Mouse (Mus musculus) myocyte (in vitro differentiated cells): ENCODE measurements at regions not wholly inside any gene's neighbourhood (a gene's known extent, or its start where the extent isn't known, plus 50 kb on each side); places are given as distances from the start of the nearest gene placed in this dataset.

Experiments
- H3K27me3 ChIP-seq: one replicate; pipeline ENCODE4 v1.6.1; 2011; ENCODE audit not compliant: control insufficient read depth, insufficient read depth, insufficient read length
- H3K36me3 ChIP-seq: one replicate; pipeline ENCODE4 v1.6.1; 2011; ENCODE audit not compliant: control insufficient read depth, insufficient read depth
- H3K4me2 ChIP-seq: one replicate; pipeline ENCODE4 v1.6.1; 2011; ENCODE audit warnings: low read depth, control low read depth
- H3K4me3 ChIP-seq: one replicate; pipeline ENCODE4 v1.5.1; 2011; ENCODE audit warnings: mild to moderate bottlenecking, control low read depth, moderate library complexity
- H3K79me2 ChIP-seq: one replicate; pipeline ENCODE4 v1.6.1; 2011; ENCODE audit not compliant: control insufficient read depth, insufficient read depth
- H3ac ChIP-seq: one replicate; pipeline ENCODE4 v1.6.1; 2011; ENCODE audit not compliant: control insufficient read depth, insufficient read length
- CEBPB ChIP-seq: IDR thresholded peaks from 2 replicates; pipeline ENCODE4 v1.6.1; 2011; ENCODE audit warnings: mild to moderate bottlenecking, moderate library complexity; ENCODE audit not compliant: poor library complexity, insufficient read depth, severe bottlenecking
- E2F4 ChIP-seq: IDR thresholded peaks from one replicate; pipeline ENCODE4 v1.6.1; 2011; ENCODE audit warnings: mild to moderate bottlenecking, control low read depth, moderate library complexity; ENCODE audit not compliant: insufficient read depth
- MAX ChIP-seq: IDR thresholded peaks from one replicate; pipeline ENCODE4 v1.6.1; 2011; ENCODE audit warnings: low read depth, mild to moderate bottlenecking, control low read depth
- MYOD1 ChIP-seq, 3 experiments: IDR thresholded peaks; one replicate each; pipeline ENCODE4 v1.6.1; 2011; ENCODE audit warnings: control low read depth in 2 of 3, low read depth in 2 of 3, mild to moderate bottlenecking in 2 of 3, moderate library complexity in 1 of 3; ENCODE audit not compliant: insufficient read length in 2 of 3, control insufficient read depth in 1 of 3
- MYOG ChIP-seq, 3 experiments: IDR thresholded peaks; one replicate each; pipeline ENCODE4 v1.6.1; 2011; ENCODE audit warnings: control low read depth in 2 of 3, low read depth in 2 of 3, mild to moderate bottlenecking in 2 of 3; ENCODE audit not compliant: insufficient read length in 2 of 3, control insufficient read depth in 1 of 3, insufficient read depth in 1 of 3
- POLR2A ChIP-seq: IDR thresholded peaks from one replicate; pipeline ENCODE4 v1.6.1; 2011; ENCODE audit warnings: low read depth, mild to moderate bottlenecking, control low read depth, moderate library complexity; ENCODE audit not compliant: insufficient read length
- POLR2AphosphoS2 ChIP-seq: IDR thresholded peaks from one replicate; pipeline ENCODE4 v1.6.1; 2011; ENCODE audit warnings: low read depth, control low read depth; ENCODE audit not compliant: insufficient read length
- REST ChIP-seq: IDR thresholded peaks from one replicate; pipeline ENCODE4 v1.6.1; 2011; ENCODE audit warnings: mild to moderate bottlenecking, control low read depth, moderate library complexity; ENCODE audit not compliant: insufficient read depth, insufficient read length
- SRF ChIP-seq: IDR thresholded peaks from one replicate; pipeline ENCODE4 v1.6.1; 2011; ENCODE audit warnings: low read depth; ENCODE audit not compliant: control insufficient read depth, insufficient read length
- TCF12 ChIP-seq: IDR thresholded peaks from one replicate; pipeline ENCODE4 v1.6.1; 2011; ENCODE audit warnings: mild to moderate bottlenecking, control low read depth; ENCODE audit not compliant: poor library complexity, insufficient read depth, severe bottlenecking
- TCF3 ChIP-seq: IDR thresholded peaks from one replicate; pipeline ENCODE4 v1.6.1; 2011; ENCODE audit warnings: low read depth, control low read depth; ENCODE audit not compliant: insufficient read length
- USF1 ChIP-seq: IDR thresholded peaks from one replicate; pipeline ENCODE4 v1.6.1; 2011; ENCODE audit warnings: low read depth, mild to moderate bottlenecking, control low read depth, moderate library complexity

GRCm38 (mm10) chr13:59972093-59972427 lies 149.1 kb upstream of the Tut7 start:
- H3K4me3 ChIP-seq = no peak overlapping the region
- H3K36me3 ChIP-seq = no peaks in the 10 kb centered on the region
- TF ChIP-seq USF1 (no peak), MYOD1 (IDR thresholded peaks at IDR 0.05; ENCODE audit: control insufficient read depth in 1 of 3, insufficient read length in 2 of 3, low read depth in 2 of 3) (no peak), SRF (no peak), TCF3 (no peak), POLR2A (no peak), TCF12 (no peak), REST (no peak), E2F4 (no peak), POLR2AphosphoS2 (no peak), MYOG (IDR thresholded peaks at IDR 0.05; ENCODE audit: control insufficient read depth in 1 of 3, insufficient read depth in 1 of 3, insufficient read length in 2 of 3, low read depth in 2 of 3) (no peak)
- H3K4me2 ChIP-seq = no peak overlapping the region
- H3ac ChIP-seq = no peak overlapping the region
- no peaks in the 10 kb centered on the region for H3K27me3 ChIP-seq
- H3K79me2 ChIP-seq = no peaks in the 10 kb centered on the region

- no peaks in the 10 kb centered on the region for H3K36me3 ChIP-seq
- H3ac ChIP-seq = no peak overlapping the region
- no peaks in the 10 kb centered on the region for H3K79me2 ChIP-seq
- H3K4me3 ChIP-seq = no peak overlapping the region
- no peak overlapping the region for H3K4me2 ChIP-seq
- H3K27me3 ChIP-seq = no peaks in the 10 kb centered on the region
- TF ChIP-seq MYOD1 (IDR thresholded peaks at IDR 0.05; ENCODE audit: control insufficient read depth in 1 of 3, insufficient read length in 2 of 3, low read depth in 2 of 3) (no peak), TCF12 (no peak), USF1 (no peak), TCF3 (no peak), CEBPB (no peak), POLR2A (no peak), SRF (no peak), MAX (no peak), MYOG (IDR thresholded peaks at IDR 0.05; ENCODE audit: control insufficient read depth in 1 of 3, insufficient read depth in 1 of 3, insufficient read length in 2 of 3, low read depth in 2 of 3) (no peak), POLR2AphosphoS2 (no peak), REST (no peak), E2F4 (no peak)
Measured at GRCm38 (mm10) chr13:59971231-59972092, 148.5 kb upstream of the Tut7 start.

GRCm38 (mm10) chr13:59970430-59970829 lies 147.5 kb upstream of the Tut7 start:
- Histone ChIP-seq H3K27me3 (no peaks in the 10 kb centered on the region), H3K4me2 (no peak overlapping the region), H3K36me3 (no peaks in the 10 kb centered on the region), H3ac (no peak overlapping the region), H3K4me3 (no peak overlapping the region), H3K79me2 (no peaks in the 10 kb centered on the region)
- no peak for TF ChIP-seq MYOD1 (IDR thresholded peaks at IDR 0.05; ENCODE audit: control insufficient read depth in 1 of 3, insufficient read length in 2 of 3, low read depth in 2 of 3)
- no peak for TF ChIP-seq TCF12
- TF ChIP-seq TCF3 = no peak
- TF ChIP-seq MYOG (IDR thresholded peaks at IDR 0.05; ENCODE audit: control insufficient read depth in 1 of 3, insufficient read depth in 1 of 3, insufficient read length in 2 of 3, low read depth in 2 of 3) = no peak
- TF ChIP-seq REST = no peak
- no peak for TF ChIP-seq POLR2A
- no peak for TF ChIP-seq MAX
- no peak for TF ChIP-seq POLR2AphosphoS2
- no peak for TF ChIP-seq SRF
- TF ChIP-seq E2F4 = no peak
- no peak for TF ChIP-seq CEBPB
- TF ChIP-seq USF1 = no peak

GRCm38 (mm10) chr13:59969484-59969883 lies 146.5 kb upstream of the Tut7 start:
- H3ac ChIP-seq = no peak overlapping the region
- no peaks in the 10 kb centered on the region for H3K27me3 ChIP-seq
- no peaks in the 10 kb centered on the region for H3K36me3 ChIP-seq
- TF ChIP-seq REST (no peak), CEBPB (no peak), E2F4 (no peak), MYOD1 (IDR thresholded peaks at IDR 0.05; ENCODE audit: control insufficient read depth in 1 of 3, insufficient read length in 2 of 3, low read depth in 2 of 3) (no peak), SRF (no peak), POLR2A (no peak), MYOG (IDR thresholded peaks at IDR 0.05; ENCODE audit: control insufficient read depth in 1 of 3, insufficient read depth in 1 of 3, insufficient read length in 2 of 3, low read depth in 2 of 3) (no peak), MAX (no peak), TCF3 (no peak), USF1 (no peak), POLR2AphosphoS2 (no peak), TCF12 (no peak)
- no peak overlapping the region for H3K4me3 ChIP-seq
- no peaks in the 10 kb centered on the region for H3K79me2 ChIP-seq
- no peak overlapping the region for H3K4me2 ChIP-seq
